In genomic region chr2:138242452-138242851, GRCm38 (mm10) we compare ENCODE assay signal across 16 mouse cellular contexts.
"Had no signal": no experiment of that assay in that cellular context is flagged by ENCODE, and none has a peak within 500 bp of the region (broad histone marks: within the 10 kb centered on the region; RNA-seq: fewer than 3 reads in every experiment).

No protein-coding gene starts in this region.

- H3K9ac ChIP-seq: liver, embryonic 15.5 days; liver, postnatal 0 days; lung, embryonic 14.5 days; midbrain, embryonic 13.5 days; midbrain, embryonic 15.5 days; neural tube, embryonic 12.5 days; stomach, embryonic 15.5 days had no signal

- H3K9me3 ChIP-seq: liver, embryonic 15.5 days; megakaryocyte, embryonic 14.5 days; midbrain, embryonic 13.5 days; midbrain, embryonic 15.5 days; neural tube, embryonic 12.5 days; stomach, embryonic 15.5 days had no signal

- H3K27ac ChIP-seq: liver, embryonic 15.5 days; macrophage; midbrain, embryonic 13.5 days; midbrain, embryonic 15.5 days; neural tube, embryonic 12.5 days; stomach, embryonic 15.5 days had no signal

- H3K4me2 ChIP-seq: liver, embryonic 15.5 days; lung, embryonic 14.5 days; midbrain, embryonic 11.5 days; midbrain, embryonic 13.5 days; midbrain, embryonic 15.5 days; neural tube, embryonic 12.5 days; stomach, embryonic 15.5 days had no signal

- H3K4me3 ChIP-seq: liver, embryonic 15.5 days; megakaryocyte, embryonic 14.5 days; midbrain, embryonic 13.5 days; midbrain, embryonic 15.5 days; neural tube, embryonic 12.5 days; stomach, embryonic 15.5 days had no signal

- H3K4me1 ChIP-seq: liver, embryonic 15.5 days; midbrain, embryonic 13.5 days; midbrain, embryonic 15.5 days; neural tube, embryonic 12.5 days had no signal

- DNase-seq: liver, postnatal 0 days; lung, embryonic 14.5 days; lung, postnatal 14 days; lung, postnatal 36 days; right cerebral cortex, postnatal 14 days; thymus, adult 18-20 months; thymus, postnatal 14 days; thymus, postnatal 36 days had no signal

- ATAC-seq: liver, postnatal 0 days; midbrain, embryonic 13.5 days; midbrain, embryonic 15.5 days had no signal

- H3K27me3 ChIP-seq: liver, embryonic 15.5 days; midbrain, embryonic 13.5 days; midbrain, embryonic 15.5 days; neural tube, embryonic 12.5 days; stomach, embryonic 15.5 days had no signal

- H3K36me3 ChIP-seq: liver, embryonic 15.5 days; midbrain, embryonic 13.5 days; midbrain, embryonic 15.5 days; neural tube, embryonic 12.5 days; stomach, embryonic 15.5 days had no signal
